Mouse (Mus musculus): ENCODE measurements around the gene Deup1. TPM values are rescaled to one million over a fixed set of nuclear protein-coding genes. Genes with fewer than 3 reads are reported as not detected.
A peak's percentile ranks its signal among the peaks of the same experiment; 100 is the strongest.

Deup1 gene
- total and polyA plus RNA-seq, 2 experiments from 2014 or later: 1.7 to 2.6 TPM

DNA sequence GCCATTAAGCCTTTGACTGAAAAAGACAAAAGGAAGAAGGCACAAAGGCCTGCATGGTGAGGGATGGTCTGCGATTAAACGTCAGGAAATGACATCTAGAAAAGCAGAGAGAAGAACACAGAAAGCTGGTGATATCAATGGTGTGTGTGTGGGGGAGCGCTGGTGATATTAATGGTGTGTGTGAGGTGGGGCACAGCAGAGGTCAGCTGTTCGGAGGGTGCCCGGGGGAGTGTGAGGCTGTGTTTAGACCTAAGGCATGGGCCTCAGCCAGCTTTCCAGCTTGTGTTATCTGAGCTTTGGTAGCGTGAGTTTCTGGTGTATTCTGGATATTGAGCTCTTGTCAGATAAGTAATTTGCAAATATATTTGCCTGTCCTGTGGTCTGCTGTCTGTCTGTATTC is 11.3 kb downstream of the Deup1 start:
- ATAC-seq (no peak), DNase-seq (ENCODE audit: low spot score) (no peak)
- H3K4me3 ChIP-seq (ENCODE audit: low read length): no peak overlapping the region
- 71% methylated on average over 6 of the region's 6 CpGs for WGBS
- no peak for TF ChIP-seq CTCF (IDR thresholded peaks at IDR 0.05; ENCODE audit: low read depth)
- H3K9me3 ChIP-seq (ENCODE audit: low read length): 0 out of 2 replicates have a peak, but pooled peaks cover 2% of the 10 kb centered on the region
- H3K9ac ChIP-seq (replicated peaks; ENCODE audit: low read length): no peak overlapping the region
- H3K27ac ChIP-seq: no peak overlapping the region
- no peaks in the 10 kb centered on the region for H3K4me1 ChIP-seq (ENCODE audit: insufficient read depth, low read length)
- H3K36me3 ChIP-seq (ENCODE audit: insufficient read depth, low read length): no peaks in the 10 kb centered on the region
- H3K4me2 ChIP-seq (ENCODE audit: low read depth, low read length): no peak overlapping the region
- no peaks in the 10 kb centered on the region for H3K27me3 ChIP-seq (ENCODE audit: insufficient read depth, low read length)

DNA sequence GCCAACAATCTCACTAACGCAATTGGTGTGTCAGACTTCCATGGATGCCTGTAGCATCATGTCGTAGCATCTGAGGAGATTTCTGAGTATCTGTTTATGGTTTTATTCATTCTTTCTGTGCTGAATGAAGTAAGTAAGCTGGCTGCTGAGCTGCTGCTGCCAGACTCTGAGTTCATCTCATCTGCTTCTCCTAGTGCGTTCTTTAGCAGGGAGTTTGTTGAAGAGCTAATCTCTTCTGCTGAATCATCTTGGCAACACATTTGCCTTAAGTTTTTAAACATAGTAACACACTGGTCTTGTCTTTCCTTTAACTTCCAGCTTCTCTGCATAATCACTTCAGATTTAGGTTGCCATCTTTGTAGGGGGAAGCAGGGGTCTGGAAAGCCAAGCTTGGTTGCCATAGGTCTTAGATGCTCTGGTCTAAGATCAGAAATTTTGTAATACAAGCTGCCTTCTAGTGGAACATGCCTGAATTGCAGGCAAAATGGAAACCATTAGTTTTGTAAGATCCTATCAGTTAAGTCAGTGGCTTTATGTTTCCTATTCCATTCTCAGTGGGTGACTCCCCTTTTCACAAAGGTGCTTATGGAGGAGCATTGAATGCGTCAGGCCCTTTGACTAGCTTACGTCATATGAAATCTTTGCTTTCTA is 18.3 kb downstream of the Deup1 start:
- Histone ChIP-seq H3K9ac (replicated peaks; ENCODE audit: low read length) (no peak overlapping the region), H3K4me2 (ENCODE audit: low read depth, low read length) (no peak overlapping the region), H3K4me1 (ENCODE audit: insufficient read depth, low read length) (no peaks in the 10 kb centered on the region), H3K36me3 (ENCODE audit: insufficient read depth, low read length) (no peaks in the 10 kb centered on the region), H3K4me3 (ENCODE audit: low read length) (no peak overlapping the region), H3K9me3 (ENCODE audit: low read length) (peaks cover 6% of the 10 kb centered on the region; the same call in 1 of the 2 replicates), H3K27ac (no peak overlapping the region), H3K27me3 (ENCODE audit: insufficient read depth, low read length) (no peaks in the 10 kb centered on the region)
- WGBS: 93% methylated on average over 5 of the region's 5 CpGs
- TF ChIP-seq CTCF (IDR thresholded peaks at IDR 0.05; ENCODE audit: low read depth): peak; percentile 19; the same call in 1 of the 2 replicates
- DNase-seq (ENCODE audit: low spot score): no peak
- ATAC-seq: no peak

GRCm38 (mm10) chr9:15607601-15608000 is 20.1 kb downstream of the Deup1 start:
- H3K36me3 ChIP-seq (ENCODE audit: insufficient read depth, low read length): no peaks in the 10 kb centered on the region
- H3K4me1 ChIP-seq (ENCODE audit: insufficient read depth, low read length): no peaks in the 10 kb centered on the region
- no peak for TF ChIP-seq CTCF (IDR thresholded peaks at IDR 0.05; ENCODE audit: low read depth)
- H3K4me3 ChIP-seq (ENCODE audit: low read length): no peak overlapping the region
- H3K9ac ChIP-seq (replicated peaks; ENCODE audit: low read length): no peak overlapping the region
- no peaks in the 10 kb centered on the region for H3K27me3 ChIP-seq (ENCODE audit: insufficient read depth, low read length)
- H3K27ac ChIP-seq: no peak overlapping the region
- DNase-seq (ENCODE audit: low spot score) (no peak), ATAC-seq (no peak)
- 94% methylated on average over 2 of the region's 2 CpGs for WGBS
- no peak overlapping the region for H3K4me2 ChIP-seq (ENCODE audit: low read depth, low read length)
- H3K9me3 ChIP-seq (ENCODE audit: low read length): peaks cover 6% of the 10 kb centered on the region; the same call in 1 of the 2 replicates

- ATAC-seq (no peak), DNase-seq (ENCODE audit: low spot score) (no peak)
- TF ChIP-seq CTCF (IDR thresholded peaks at IDR 0.05; ENCODE audit: low read depth): no peak
- 74% methylated on average over 8 of the region's 8 CpGs for WGBS
- Histone ChIP-seq H3K36me3 (ENCODE audit: insufficient read depth, low read length) (no peaks in the 10 kb centered on the region), H3K27me3 (ENCODE audit: insufficient read depth, low read length) (no peaks in the 10 kb centered on the region), H3K4me3 (ENCODE audit: low read length) (no peak overlapping the region), H3K9me3 (ENCODE audit: low read length) (no peaks in the 10 kb centered on the region), H3K4me1 (ENCODE audit: insufficient read depth, low read length) (no peaks in the 10 kb centered on the region), H3K27ac (no peak overlapping the region), H3K9ac (replicated peaks; ENCODE audit: low read length) (no peak overlapping the region), H3K4me2 (ENCODE audit: low read depth, low read length) (no peak overlapping the region)
Observed at GRCm38 (mm10) chr9:15603156-15603555, 24.6 kb downstream of the Deup1 start.

GRCm38 (mm10) chr9:15600859-15601540 is 26.7 kb downstream of the Deup1 start:
- Histone ChIP-seq H3K4me2 (ENCODE audit: low read depth, low read length) (no peak overlapping the region), H3K9me3 (ENCODE audit: low read length) (no peaks in the 10 kb centered on the region), H3K4me3 (ENCODE audit: low read length) (no peak overlapping the region), H3K27ac (no peak overlapping the region), H3K36me3 (ENCODE audit: insufficient read depth, low read length) (no peaks in the 10 kb centered on the region), H3K27me3 (ENCODE audit: insufficient read depth, low read length) (no peaks in the 10 kb centered on the region), H3K9ac (replicated peaks; ENCODE audit: low read length) (no peak overlapping the region), H3K4me1 (ENCODE audit: insufficient read depth, low read length) (no peaks in the 10 kb centered on the region)
- WGBS: 53% methylated on average over 5 of the region's 5 CpGs
- no peak for ATAC-seq
- TF ChIP-seq CTCF (IDR thresholded peaks at IDR 0.05; ENCODE audit: low read depth): no peak
- no peak for DNase-seq (ENCODE audit: low spot score)

- Histone ChIP-seq H3K4me3 (ENCODE audit: low read length) (no peak overlapping the region), H3K27me3 (ENCODE audit: insufficient read depth, low read length) (no peaks in the 10 kb centered on the region), H3K9me3 (ENCODE audit: low read length) (no peaks in the 10 kb centered on the region), H3K4me1 (ENCODE audit: insufficient read depth, low read length) (no peaks in the 10 kb centered on the region), H3K9ac (replicated peaks; ENCODE audit: low read length) (no peak overlapping the region), H3K27ac (no peak overlapping the region), H3K4me2 (ENCODE audit: low read depth, low read length) (no peak overlapping the region), H3K36me3 (ENCODE audit: insufficient read depth, low read length) (no peaks in the 10 kb centered on the region)
- ATAC-seq: no peak
- TF ChIP-seq CTCF (IDR thresholded peaks at IDR 0.05; ENCODE audit: low read depth): no peak
- DNase-seq (ENCODE audit: low spot score): peak; percentile 36
- WGBS: 52% methylated on average over 6 of the region's 6 CpGs
Observed at GRCm38 (mm10) chr9:15600156-15600858, 27.4 kb downstream of the Deup1 start.
